Mouse (Mus musculus) layer of hippocampus, adult 18-20 months (tissue): ENCODE results near the gene Thoc6. TPM values are rescaled to one million over a fixed set of nuclear protein-coding genes. Genes with fewer than 3 reads are reported as not detected.

Experiments
- DNase-seq, 2 experiments: peaks; one replicate each; pipeline ENCODE4 v3.0.0; 2022; ENCODE audit warnings: low spot score in 2 of 2
- long read RNA-seq: library from polyadenylated mRNA; stranded (forward); transcript quantifications from one replicate; pipeline ENCODE4 v2.0.0, GENCODE M21; 2021
- total RNA-seq, 2 experiments: library from RNA; stranded (reverse); gene quantifications; 2 replicates each; pipeline ENCODE4 v1.2.3; 2021

Gene Thoc6
- 10 to 100 TPM in 1 of 2 experiments, 1 to 10 TPM in 1; 8.8 to 10.0 TPM for total RNA-seq
- long read RNA-seq, transcript Thoc6-201 (13 exons, 1,504 nt), result major isoform, 5 of 7 reads
- long read RNA-seq, partial matches to known transcripts, result 0 of 7 reads
- long read RNA-seq, other reads (novel, unspliced or antisense), result 0 of 7 reads

- peak; percentile 92 to 98 for DNase-seq
Measured at GRCm38 (mm10) chr17:23673424-23674073, at the start of gene Thoc6, which contains the start of gene Hcfc1r1. Gene Thoc6 (minus strand): TSS chr17:23673882. Gene Hcfc1r1 (plus strand): TSS chr17:23673596.

DNA sequence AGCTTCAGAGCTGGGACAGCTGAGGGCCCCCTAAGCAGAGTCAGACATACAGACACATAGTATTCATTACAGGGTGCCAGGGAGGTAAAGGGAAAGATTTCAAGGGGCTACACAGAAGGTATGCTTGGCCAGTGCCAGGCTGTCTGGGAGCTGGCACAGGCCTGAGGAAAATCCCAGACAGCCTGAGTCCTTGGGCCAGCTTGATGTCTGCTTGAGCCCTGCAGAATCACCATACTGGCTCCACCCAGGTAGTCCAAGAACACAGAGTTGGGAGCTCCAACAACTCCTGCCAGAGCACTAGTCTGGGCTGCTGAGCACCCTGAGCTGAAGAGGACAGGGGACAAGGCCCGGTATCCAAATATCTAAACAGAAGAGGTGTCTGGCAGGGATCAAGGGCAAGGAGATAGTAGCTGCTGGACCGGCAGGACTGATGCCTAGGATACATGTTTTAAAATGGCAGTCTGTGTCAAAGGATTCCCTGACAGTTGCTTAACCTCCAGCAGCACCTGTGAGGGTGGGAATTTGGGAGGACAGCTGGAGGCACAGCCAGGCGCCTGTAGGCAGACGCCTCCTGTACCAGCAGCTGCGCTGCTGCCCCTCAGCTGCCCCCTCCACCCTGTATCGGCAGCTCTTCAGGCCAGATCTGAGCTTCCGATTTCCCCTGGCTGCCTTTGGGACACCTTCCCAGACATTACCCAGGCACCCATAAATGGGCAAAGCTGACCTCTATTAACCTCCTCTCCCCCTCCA lies 48.9 kb upstream of the Thoc6 start, which contains the start of gene 1520401A03Rik:
TSS of gene 1520401A03Rik (minus strand) at position 408 of the 750 bp plus-strand sequence.
- DNase-seq, result no peak

DNA sequence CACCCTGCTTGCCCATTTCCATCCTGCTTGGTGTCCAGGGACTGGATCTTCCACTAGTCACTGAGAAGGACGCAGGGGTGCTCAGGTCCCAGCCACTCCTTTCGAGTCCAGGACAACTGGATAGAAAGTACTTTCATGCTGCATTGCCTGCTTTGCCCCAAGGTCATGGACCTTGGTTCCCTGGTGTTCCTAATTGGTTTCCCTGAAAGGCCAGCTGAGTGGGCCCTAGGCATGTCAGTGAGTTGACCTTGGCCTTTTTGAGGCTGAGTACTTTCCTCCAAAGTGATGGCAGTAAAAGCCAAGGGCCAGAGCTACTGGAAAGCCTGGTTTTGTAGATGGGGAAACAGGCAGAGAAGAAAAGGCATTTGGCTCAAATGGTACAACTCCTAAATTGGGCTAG lies 48.2 kb upstream of the Thoc6 start:
- DNase-seq, result no peak

GRCm38 (mm10) chr17:23719455-23719854 lies 45.8 kb upstream of the Thoc6 start:
- DNase-seq, result no peak

- no peak for DNase-seq
Measured at GRCm38 (mm10) chr17:23717003-23717402, 43.3 kb upstream of the Thoc6 start.

- peak; percentile 40 to 75 for DNase-seq
Measured at GRCm38 (mm10) chr17:23706212-23706611, 32.5 kb upstream of the Thoc6 start.

- no peak for DNase-seq
Measured at GRCm38 (mm10) chr17:23705525-23706104, 31.9 kb upstream of the Thoc6 start.

DNA sequence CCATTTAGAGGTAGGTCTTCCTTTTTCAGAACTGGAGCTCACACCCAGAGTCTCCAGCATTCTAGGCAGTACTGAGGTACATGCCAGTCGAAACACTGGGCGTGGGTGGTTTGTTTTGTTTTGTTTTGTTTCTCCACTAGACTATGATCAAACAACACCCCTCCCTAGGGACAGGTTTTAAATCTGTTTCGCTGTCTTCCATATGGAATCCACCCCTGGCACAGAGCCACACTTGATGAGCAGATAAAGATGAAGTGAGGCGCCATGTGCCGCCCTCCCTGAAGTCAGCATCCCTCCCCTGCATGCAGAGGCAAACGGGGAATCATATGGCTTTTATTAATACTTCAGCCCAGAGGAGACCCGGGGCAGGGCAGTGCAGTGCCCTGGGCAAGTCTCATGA lies 31.1 kb upstream of the Thoc6 start:
- peak in 1 of 2 experiments; percentile 40 for DNase-seq

DNA sequence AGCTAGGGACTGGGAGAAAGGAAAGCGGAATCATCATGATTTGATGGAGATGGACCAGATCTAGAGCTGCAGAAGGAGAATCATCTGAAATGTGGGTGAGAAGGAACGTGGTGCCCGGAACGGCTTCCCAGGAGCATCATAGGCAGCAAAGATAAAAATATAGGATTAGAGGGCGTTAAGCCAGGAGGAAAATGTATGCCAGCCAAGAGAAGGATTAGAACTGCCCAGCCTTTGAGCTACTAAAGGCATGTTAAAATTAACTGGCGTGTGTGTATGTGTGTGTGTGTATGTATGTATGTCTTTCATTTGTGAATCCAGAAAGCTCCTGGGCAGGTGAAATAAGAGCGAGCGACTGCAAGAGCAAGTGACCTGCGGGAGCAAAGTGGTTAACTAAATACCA lies 29.6 kb upstream of the Thoc6 start:
- no peak for DNase-seq

DNA sequence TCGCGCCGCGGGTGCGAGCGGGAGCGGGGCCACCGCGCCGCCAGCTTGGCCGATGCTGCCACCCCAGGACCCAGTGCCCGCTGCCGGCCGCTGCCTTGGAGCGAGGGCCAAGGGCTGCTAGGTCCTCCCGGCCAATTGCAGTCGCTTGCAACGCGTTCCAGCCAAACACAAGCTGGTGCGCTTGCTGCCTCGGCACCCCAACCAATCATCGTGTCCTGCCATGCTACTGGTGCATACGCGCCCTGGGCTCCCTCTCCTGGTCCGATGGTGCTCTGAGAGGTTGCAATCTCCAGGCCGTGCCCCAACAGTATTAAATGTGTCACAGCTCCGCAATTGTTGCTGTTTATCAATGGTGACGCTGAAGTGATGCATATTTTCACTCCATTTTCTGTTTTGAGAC lies 26.4 kb upstream of the Thoc6 start:
- DNase-seq, result peak; percentile 86 to 93

DNA sequence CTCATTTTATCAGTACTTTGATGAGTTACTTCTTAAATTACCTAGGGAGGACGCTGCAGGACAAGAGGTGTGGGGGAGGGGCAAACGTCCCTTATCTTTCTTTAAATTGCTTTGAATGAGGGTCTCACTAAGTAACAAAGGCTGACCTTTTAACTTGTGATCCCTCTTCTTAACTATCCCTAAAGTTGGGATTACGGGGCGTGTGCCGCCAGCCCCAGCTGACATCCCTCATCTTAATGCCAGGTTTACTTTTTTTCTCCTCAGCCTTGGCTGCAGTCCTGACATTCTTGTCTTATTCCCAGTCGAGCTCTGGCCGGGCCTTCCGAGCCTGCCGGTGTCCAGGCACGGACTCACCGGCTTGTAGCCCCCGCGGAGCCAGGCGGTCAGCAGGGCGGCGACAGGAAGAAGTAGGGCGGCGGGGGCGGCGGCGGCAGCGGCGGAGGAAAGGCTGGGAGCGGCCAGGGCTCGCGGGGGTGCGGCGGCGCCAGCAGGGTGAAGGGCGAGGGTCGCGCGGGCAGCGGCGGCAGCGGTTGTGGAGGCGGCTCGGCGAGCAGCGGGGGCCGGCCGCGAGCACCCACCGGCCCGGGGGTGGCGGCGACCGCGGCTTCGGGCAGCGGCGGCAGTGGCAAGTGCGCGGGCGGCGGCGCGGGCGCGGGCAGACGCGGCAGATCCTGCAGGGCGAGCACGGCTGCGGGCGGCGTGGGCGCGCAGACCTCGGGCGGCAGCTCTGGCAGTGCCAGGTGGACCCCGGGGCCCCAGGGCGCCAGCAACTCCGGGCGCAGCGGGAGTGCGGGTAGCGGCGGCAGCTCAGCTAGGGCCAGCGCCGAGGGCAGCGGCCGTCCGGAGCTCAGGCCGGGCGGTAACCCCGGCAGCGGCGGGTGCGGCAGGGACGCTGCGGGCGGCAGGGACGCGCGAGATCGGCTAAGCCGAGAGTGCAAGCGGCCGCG lies 25.7 kb upstream of the Thoc6 start:
- DNase-seq, result no peak

DNA sequence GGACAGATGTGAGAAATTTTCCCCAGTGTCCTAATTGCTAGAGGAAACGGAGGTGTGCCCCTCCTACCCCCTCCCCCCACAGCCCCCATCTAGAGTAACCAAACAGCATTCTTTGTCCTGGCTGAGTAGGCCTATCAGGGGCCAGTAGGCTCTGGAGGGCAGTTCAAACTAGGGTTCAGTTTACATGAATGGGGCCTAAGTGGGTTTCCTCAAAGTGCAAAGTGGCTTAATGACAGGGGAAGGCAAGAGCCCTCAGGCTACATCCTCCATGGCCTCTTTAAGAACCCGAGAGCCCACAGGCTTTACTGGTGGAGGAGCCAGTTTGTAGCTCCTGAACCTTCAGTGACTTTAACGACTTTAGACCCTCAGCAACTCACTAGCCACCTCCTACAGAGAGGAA lies 22.1 kb upstream of the Thoc6 start:
- no peak for DNase-seq

DNA sequence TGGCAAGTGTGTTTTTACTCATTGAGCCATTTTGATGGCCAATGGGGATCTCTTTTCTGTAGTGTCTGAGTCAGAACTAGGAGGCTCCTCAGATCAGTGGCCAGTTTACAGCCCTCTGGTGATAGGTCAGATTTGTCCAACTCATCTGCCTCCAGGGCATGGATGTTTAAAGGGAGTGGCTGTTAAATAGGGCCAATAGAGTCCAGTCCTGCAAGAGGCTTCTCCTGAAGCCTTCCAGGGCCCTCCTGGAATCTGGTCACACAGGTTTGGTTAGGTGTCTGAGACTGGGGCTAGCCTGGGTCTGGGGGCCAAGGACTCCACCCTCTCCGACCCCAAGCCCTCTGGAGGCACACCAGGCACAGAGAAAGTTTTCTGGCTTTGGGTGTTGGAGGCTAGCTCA lies 20.8 kb upstream of the Thoc6 start:
- DNase-seq, result no peak

DNA sequence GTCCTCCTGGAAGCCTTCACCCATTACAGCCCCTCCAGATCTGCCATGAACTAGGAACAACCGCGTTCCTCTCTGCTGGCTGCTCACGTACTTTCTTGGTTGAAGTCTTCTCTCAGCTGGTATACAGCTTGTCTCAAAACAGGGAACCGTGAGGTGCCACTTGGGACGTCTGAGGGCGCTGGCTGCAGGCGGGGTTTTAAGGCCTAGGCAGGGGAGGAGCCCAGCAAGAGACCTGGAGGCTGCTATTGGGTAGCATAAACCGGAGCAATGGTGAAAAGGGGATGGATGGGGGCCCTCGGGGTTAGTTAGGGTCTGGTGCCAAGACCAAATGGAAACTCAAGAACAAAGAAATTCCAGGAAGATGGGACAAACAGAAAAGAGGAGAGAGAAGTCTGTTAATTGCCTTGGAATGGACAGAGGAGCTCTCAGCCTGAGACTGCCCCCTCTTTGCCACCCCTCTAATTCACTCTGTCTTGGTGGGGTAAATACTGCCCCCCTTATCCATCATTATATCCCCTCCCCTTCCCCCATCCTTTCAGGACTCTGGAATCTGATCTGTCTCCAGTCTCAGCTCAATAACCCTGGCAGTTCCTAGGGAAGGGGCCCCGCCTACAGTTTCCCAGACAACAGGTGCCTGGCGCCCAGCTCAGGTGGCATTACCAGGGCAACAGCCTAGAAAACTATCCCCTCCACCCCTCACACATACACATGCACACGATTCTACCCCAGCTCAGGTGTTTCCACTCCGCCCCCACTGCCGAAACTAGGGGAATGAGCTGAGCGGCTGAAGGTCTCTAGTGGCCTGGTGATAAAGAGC lies 10.4 kb upstream of the Thoc6 start, which contains the start of gene Cldn9:
TSS of gene Cldn9 (minus strand) at position 171 of the 817 bp plus-strand sequence.
- no peak for DNase-seq

DNA sequence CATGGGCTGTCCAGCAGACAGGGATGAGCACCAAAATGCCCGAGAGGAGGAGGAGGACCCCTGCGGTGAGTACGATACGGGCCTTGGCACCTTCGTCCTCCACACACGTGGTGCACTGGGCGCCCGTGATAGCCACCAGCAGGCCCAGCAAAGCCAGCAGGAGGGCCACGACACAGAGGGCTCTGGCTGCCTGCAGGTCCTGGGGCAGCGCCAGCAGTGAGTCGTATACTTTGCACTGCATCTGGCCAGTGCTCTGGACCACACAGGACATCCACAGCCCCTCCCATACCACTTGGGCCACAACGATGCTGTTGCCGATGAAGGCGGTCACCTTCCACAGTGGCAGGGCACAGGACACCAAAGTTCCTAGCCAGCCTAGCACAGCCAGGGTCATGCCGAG lies 9.5 kb upstream of the Thoc6 start:
- DNase-seq, result no peak

DNA sequence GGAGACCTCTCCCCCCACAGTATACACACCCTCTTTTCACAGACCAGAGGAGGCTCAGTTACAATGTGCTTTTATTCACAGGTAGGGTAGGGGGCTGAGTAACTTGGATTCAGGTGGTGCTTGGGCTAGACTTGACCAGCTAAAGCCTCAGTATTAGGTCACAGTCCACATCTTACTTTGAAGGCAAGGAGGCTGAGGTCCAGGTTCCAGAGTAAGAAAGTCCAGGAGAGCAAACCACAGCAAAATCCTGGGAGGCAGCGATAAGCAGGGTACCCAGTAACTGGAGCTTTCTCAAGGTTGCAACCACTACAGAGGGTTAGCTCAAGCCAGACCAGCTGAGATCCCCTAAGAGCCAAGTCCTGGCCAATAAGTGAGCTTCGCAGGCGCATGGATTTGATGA lies 8.8 kb upstream of the Thoc6 start:
- DNase-seq, result no peak

DNA sequence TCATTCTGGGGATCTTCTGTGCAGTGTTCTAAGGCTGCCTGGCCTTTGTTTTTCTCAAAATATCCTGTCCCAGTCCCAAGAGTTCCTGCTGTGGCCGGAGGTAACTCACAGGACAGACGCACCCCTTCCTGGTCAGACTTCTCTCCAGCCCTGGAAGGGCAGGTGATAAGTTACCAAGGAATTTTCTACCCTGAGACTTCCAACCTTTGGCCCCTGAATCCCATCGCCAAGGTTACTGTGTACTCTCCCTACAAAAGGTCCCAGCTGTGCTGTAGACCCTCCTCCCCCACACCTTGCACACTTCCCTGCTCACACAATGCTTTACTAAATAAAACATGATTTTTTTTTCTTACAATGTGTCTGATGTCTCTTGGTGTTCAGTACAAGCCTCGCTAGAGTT lies 8.4 kb upstream of the Thoc6 start:
- no peak for DNase-seq

GRCm38 (mm10) chr17:23681086-23681485 lies 7.4 kb upstream of the Thoc6 start:
- no peak for DNase-seq

DNA sequence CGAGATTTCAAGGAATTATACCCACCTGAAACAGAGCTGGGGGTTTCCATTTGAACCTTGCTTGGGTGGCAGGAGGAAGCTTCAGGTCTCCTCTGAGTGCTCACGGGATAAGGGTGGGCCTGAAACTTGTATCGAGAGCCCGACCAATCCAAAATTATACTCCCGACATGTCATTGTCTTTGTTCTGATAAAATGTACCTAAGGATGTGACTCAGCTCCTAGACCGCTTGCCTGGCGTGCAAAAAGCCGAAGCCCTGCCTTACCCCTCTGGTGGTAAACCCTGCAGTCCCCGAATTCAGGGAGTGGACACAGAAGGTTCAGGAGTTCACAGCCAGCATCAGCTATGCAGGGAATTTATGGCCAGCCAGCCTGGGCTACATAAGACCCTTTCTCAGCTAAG lies 6.7 kb upstream of the Thoc6 start:
- DNase-seq, result no peak
